Mouse (Mus musculus): ENCODE results near the gene Impg2.

Gene Impg2

DNA sequence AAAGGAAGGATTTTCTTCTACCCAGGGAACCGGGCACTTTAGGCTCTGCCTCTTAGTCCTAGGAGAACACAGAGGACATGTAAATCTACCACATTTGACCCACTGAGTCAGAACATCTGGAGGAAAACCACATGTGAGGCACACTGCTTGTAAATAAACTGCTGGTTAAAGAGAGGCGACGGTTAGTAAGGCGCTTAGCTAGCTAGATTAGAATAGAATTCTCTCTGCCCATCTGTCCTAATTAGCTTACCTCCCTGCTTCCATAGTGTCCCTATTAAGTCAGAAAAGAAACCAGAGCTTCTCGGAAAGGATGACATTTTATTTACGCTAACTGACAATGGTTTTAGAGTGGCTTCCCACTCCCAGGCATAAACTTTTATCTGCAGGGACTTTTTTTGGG lies at the start of gene Impg2:
Gene Impg2 (plus strand): TSS at position 263 of the 400 bp plus-strand sequence.
- no peak for DNase-seq (ENCODE audit: low spot score)

DNA sequence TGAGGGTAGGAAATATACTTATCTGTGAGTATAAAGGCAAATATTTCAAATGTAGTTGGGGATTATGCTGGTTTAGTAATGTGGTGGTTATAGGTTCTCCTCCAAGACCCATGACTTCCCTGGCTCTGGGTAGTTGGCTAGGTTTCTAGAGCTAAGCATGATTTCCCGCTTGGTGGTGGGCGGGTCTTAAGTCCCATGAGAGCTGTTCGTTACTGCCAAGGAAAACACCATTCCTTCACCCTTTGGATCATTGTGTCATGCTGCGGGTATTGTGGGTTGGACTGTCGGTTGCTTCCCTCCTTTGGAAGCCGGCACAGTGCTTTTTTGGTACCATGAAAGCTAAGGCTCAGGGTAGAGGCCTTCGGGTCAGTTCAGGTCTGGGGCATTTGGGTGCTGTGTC lies 40.6 kb upstream of the Impg2 start:
- DNase-seq (ENCODE audit: low spot score): no peak

DNA sequence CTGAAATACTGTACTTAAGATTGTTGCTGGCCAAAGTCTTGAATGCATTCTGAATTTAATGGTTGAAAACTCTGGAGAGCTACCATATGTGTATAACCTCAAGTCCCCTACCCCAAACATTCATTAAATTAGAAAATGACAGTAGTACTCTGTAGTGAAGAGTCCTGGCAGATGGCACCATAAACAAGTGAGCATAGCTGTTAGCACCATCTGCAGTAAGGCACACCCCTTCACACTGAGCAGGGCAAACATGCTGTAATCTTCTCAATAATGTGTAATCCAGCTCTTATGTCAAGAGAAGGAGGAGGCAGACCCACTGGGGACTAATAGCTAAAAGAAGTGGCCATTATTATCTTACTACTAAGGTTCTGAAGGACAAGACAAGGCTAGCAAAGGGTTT lies 33.9 kb upstream of the Impg2 start:
- no peak for DNase-seq (ENCODE audit: low spot score)

DNA sequence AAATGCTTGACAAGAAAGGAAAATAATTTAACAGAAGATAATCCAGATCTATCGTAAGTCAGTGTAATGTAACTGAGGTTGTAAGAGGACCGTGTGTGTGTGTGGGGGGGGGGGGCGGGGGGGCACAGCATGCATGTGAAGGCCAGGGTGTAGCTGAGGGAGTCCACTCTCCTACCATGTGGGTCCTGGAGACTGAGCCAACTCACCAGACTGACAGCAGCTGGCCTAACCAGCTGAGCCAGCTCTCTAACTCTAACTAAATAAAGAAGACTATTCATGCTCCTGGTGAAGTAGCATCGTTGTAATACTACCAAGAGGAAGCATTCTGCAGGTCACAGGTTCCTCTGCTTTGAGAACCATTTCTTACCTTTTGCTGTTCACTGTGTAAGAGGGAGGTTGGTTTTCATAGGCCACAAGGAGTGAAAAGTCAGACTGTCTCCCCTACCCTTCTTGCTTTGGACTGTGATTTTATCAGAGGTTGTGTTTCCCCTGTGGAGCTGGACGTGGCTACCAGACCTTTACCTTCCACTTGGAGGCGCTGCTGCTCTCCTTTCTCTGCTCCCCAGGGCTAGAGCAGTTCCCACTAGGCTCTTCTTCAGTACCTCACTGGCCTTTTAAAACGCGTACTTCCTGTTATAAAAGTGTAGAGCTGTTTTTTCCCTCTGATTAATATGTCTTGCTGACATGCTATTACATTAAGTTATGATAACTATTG lies 28.1 kb upstream of the Impg2 start:
- peak; percentile 54 for DNase-seq (ENCODE audit: low spot score)

DNA sequence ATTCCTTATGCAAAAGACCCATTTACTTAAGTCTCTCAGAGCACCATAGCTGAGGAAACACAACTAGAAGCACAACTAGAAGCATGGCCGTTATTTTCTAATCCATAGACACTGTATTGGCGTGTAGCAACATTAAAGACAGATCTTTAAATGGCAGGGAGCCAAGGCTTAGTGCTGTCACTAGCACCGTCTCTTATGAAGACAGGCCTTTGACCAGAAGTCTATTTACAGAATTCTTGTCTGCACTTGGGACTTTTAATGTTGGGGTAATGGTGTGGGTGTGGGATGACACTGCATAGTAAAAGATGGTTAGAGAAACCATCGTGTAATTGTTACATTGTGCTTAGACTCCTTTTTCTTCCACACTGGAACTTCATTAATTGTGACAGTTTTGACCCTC lies 17.2 kb upstream of the Impg2 start:
- no peak for DNase-seq (ENCODE audit: low spot score)

DNA sequence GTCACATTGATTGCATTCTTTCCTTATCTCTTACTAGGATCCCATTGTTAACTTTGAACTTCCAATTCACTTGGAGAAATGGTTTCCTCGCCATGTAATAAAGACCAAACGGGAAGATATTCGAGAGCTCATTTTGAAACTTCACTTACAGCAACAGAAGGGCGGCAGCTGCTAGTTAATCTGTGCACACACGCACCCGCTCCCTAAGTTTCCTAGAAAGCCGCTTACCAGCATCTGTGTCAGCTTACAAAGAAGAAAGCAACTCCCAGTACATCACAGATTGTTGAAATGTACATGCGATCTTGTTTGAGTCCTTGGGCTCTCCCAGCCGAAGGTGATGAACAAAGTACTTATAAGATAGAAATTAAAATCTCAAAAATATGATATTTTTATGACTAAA lies 15.9 kb upstream of the Impg2 start:
- DNase-seq (ENCODE audit: low spot score): no peak

DNA sequence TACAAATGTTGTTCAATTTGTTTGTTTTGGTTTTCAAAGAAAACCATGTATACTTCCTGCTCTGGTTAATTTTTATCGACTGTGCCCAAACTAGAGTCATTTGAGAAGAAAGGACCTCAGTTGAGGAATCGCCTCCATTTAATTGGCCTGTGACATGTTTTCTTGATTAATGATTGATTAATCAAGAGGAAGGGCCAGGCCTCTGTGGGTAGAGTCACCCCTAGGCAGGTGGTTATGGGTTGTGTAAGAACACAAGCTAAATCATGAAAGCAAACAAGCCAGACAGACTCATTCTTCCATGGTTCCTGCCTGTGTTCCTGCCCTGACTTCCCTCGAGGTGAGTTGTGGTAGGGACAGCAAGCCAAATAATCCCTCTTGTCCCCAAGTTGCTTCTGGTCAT lies 8.6 kb downstream of the Impg2 start:
- DNase-seq (ENCODE audit: low spot score): no peak

DNA sequence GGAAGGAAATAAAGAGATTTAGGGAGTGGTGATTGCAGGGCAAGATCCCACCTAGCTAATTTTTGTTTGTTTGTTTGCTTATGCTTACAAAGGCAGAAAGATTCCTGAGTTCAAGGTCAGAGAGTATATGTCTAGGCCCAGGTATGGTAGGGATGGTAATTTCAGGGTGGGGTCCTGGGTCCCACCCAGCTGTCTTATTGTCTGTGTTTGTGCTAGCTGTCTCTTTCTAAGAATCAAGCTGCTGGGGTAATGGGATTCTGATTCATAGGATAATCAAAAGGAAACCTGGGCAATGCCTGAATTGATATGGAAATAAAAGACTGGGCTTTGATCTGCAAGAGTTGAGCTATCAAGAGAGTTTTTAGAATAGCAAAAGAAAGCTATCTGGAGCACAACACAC lies 23.6 kb downstream of the Impg2 start:
- no peak for DNase-seq (ENCODE audit: low spot score)

DNA sequence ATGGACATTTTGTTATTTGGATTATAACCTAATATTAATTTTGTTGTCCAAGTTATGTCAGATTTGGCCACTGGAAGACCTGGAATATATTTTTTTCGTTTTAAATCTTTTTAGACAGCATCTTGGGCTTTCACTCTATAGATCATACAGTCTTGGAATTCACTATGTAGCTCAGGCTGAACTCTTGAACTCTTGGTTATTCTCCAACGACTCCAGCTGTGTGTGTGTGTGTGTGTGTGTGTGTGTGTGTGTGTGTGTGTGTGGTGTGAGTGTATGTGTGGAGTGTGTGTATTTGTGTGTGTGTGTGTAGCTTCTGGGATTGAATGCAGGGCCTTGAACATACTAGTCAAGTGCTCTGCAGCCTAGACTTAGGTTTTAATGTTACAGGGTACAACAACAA lies 25.3 kb downstream of the Impg2 start:
- DNase-seq (ENCODE audit: low spot score): no peak

DNA sequence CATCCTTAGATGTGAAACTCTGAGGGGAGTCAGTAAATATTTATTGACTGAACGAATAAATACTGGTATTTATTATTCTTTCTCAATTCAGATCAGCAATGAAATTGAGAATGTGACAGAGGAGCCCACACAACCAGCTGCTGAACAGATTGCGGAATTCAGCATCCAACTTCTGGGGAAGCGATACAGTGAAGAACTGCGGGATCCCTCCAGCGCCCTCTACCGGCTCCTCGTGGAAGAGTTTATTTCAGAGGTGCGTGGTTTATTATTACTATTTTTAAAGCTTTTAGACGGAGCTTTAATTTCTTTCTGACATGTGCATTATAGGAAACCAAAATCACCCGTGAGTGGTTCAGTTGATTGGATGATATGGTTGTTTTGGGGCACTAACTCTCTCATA lies 27.2 kb downstream of the Impg2 start:
- DNase-seq (ENCODE audit: low spot score): peak; percentile 52

DNA sequence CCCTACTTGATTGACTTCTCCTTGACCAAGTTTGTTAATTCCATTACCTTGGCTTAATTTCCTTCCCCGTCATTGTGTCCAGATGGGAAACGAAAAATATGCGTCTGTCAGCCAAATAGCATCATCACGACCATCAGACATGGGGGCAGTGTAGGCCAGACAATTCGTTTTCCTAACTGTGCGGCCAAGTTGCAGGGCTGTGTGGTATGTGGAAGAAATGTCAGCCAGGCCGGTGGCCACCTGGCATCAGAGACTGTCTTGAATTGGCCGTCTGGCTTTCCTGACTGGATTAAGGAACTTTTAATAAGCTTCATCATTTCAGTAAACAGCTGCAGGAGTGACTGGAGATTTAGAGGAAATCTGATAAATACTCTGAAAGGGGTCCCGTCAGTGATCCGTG lies 28.6 kb downstream of the Impg2 start:
- no peak for DNase-seq (ENCODE audit: low spot score)

DNA sequence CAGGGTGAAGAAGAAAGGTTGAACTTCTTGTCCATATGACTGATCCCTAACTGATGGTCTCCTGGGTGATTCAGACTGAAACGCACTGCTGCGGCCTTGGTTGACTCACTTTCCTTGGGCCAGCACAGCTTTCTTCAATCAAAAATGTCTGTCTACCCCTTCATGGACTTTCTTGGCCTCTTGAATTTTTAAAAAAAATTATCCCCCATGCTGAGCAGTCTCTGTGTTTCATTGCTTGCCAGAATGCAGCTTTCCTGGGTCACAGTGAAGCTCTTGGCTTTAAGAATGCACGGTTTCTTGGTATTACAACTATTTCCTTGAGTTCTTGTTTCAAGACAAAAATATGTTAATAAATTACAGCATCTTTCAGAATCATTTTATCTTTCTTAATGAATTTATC lies 41.9 kb downstream of the Impg2 start:
- no peak for DNase-seq (ENCODE audit: low spot score)

DNA sequence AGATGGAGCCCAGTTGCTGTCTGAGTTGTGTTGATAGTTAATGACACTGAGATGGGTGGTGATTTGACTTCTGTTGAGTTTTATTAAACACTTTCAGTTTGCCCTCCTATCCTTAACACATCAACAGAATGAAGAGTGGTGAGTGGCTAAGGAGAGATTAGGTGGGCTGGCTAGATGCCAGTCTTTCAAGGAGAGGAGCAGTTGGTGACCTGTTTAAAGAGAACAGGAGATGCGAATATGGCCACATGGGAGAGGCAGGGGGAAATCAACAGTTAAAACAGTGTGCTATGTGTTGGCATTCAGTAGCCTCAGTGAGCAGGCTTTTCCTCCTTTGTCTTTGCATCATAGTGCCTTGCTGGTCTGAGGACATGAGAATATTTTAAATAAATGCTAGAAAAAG lies 69.8 kb downstream of the Impg2 start:
- no peak for DNase-seq (ENCODE audit: low spot score)

DNA sequence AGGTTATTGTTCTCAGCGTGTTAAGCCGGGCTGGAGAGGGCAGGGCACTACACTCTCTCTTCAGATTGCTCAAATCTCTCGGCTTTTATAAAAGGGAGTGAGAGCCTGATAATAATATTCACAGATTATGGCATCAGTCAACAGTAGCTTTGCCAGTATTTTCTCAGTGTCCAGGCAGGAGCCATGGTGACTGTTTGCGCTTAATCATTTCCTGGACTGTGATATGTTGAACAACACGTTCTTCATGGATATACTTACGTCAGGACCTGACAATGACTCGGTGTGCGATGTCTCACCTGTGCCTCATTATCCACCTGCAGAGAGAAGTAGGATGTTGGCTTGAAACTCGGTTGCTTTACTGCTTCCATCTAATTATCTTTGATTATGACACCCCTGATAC lies 74.9 kb downstream of the Impg2 start:
- DNase-seq (ENCODE audit: low spot score): no peak

DNA sequence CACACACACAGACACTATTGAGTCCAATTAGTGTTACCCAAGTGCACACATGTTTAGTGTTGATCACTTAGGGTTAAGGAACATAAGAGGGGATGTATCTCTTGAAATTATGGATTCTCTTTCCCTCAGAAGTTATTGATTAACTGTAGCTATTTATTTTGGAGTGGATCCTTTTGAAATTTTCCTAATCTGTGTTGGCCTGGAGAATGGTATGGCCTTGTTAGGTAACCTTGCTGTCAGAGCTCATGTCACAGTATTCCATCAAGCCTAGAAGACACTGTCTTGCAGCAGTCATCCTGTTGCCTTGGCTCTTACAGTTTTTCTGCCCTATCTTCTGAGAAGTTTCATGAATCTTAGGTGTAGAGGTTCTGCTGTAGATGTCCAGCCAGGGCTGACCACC lies 75.6 kb downstream of the Impg2 start:
- no peak for DNase-seq (ENCODE audit: low spot score)

DNA sequence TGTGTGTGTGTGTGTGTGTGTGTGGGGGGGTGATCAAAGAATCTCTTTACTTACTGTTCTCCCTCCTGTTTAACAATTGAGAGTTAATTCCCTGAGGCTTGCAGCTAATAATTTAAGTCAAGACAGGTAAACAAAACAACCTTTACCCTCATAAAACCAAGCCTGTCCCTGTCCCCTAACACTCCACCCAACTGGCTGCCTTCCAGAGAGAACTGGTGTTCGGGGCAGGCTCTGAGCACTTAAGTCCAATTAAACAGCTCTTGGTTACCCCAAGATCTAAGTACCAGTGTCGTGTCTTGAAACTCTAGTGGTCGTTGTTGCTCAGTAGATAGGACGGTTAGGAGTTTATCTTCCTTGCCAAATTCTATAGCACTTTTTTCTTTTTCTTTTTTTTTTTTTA lies 77.2 kb downstream of the Impg2 start:
- no peak for DNase-seq (ENCODE audit: low spot score)

DNA sequence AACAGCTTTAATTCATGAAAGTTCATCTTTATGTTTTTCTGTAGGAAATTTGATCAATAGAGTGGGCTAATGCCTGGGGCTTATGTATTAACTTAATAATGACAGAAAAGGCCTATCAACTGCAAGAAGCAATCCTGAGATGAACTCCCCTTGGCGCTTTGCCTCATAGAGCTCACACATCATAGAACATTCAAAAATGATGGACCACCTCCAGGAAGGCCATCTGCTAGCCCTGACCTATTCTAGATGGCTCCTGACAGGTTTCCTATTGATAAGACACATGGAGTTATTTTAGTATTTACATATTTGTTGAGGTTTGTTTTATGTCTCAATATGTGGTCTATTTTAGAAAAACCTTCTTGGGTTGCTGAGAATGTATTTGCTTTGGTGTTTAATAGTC lies 79.2 kb downstream of the Impg2 start:
- no peak for DNase-seq (ENCODE audit: low spot score)

DNA sequence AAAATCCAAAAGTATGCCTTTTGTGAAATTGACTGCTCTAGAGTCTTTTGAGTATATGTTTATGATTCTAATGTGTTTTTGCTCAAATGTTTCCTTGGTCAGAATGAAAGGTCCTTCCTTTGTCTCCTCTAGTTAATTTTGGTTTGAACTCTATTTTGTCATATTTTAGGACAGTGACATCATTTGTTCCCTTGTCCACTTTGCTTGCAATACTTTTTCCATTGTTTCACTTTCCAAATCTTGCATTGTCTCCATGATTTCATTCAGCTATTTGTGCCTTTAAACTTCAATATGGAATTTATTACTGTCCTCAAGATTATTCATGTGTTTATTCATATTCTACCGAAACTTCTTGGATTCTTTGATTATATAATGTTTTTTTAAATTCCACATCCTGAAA lies 79.8 kb downstream of the Impg2 start:
- DNase-seq (ENCODE audit: low spot score): no peak

DNA sequence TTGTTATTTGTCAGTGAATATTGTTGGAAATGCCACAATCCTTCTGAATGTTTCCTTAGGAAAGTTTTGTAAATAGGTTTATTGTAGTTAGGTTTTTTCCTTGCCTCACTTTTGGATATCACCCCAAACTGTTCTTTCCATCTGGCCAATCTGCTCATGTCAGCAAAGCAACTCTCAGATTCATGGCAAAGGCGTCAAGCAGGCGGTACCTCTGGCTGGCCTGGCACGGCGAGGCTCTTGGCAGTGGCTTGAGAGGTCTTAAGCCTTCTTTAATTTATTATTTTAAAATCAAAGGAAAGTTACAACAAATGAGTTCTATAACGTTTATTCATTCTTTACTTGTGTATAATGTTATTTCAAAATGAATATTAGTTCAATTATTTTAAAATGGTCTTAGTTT lies 82.0 kb downstream of the Impg2 start:
- no peak for DNase-seq (ENCODE audit: low spot score)

DNA sequence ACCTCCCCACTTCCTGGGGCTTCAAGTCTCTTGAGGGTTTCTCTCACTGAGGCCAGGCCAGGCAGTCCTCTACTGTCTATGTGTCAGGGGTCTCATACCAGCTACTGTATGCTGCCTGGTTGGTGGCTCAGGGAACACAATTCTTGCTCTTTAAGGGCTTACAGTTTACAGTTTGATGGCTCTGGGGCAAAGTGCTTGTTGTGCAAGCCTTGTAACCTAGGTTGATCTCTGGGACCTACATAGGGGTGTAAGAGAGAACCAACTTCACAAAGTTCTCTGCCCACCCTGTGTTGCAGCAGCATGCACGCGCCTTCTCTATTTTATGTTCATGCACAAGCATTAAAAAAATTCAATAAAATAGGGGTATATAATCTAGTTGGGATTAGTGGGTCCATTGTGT lies 82.9 kb downstream of the Impg2 start:
- no peak for DNase-seq (ENCODE audit: low spot score)

DNA sequence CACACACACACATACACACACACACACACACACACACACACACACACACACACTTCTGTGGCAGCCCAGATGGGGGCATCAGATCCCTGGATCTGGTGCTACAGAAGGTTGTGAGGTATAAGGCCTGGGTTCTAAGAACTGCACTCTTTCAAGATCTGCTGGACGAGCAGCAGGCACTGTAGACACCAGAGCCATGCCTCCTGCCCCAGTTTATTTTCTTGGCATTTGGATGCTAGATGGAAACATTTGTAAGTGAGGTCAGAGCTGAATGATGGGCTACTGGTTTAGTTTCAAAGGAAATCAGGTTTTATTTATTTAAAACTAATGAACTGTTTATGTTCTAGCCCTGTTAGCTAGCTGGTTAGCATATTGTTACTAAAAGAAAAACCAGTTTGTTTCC lies 90.8 kb downstream of the Impg2 start:
- DNase-seq (ENCODE audit: low spot score): no peak

DNA sequence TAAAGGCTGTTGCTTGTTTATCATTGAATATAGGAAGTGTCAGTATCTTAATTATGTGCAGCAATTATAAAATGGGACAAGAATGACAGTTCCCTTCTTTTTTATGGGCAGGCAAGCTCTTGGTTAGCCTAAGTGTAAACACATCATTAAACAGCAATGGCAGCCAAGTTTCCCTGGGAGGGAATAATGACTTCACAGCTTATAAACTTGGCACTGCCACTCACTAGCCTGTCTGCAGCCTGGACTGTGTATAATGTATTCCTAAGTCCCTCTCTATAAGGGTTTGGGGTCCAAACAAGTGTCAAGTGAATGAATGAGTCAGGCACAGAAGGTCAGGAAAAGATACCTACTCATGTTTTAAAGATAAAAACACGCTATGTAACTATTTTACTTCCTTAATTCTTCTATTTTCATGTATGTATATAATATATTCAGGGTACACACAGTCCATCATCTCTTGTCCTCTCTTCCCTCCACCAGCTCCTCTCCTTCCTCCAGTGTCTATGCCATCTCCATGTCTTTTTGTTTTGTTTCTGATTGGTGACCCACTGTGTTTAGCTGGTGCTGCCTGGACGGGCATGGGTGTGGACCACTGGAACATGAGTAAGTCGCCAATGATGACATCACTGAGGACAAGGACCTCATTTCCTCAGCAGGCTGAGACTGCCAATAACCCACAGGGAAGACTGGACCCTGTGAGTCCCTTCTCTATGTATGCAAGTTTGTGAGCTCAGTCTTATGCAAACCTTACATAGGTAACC lies 92.0 kb downstream of the Impg2 start:
- DNase-seq (ENCODE audit: low spot score): no peak

DNA sequence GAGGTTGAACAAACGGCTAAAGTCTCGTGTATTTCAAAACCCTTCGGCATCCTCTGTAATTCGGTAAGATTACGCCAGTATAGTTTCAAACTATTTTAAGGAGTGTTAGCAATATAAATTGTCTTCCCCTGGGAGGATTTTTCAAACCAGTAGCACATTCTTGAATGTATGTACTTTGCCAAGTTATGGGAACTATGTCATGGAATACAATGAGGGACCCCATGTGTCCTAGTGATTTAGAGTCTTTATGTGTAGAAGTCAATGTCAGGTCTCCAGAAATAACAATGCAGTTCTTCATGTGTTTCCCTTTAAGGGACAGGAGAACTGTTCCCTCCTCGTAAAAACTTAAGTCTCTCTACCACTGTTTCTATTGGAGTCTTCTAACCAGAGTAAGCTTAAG lies 94.1 kb downstream of the Impg2 start:
- DNase-seq (ENCODE audit: low spot score): no peak

DNA sequence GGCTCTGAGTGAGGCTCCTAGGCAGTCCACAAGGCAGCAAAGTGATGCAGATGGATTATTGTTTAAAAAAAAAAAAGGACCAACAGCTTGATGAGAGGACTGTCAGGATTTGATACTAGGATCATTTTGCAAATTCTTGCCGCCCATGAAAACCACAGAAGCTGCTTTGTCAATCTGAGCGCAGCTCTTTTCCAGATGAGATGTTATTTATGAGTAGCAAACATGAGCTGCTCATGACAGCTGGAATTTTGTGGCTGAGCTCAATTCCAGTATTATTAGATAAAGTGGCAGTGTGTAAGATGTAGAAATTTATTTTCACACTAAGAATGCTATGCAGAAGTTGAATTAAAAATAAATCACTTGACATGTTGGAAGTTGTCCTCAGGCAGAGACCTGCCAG lies 94.7 kb downstream of the Impg2 start:
- DNase-seq (ENCODE audit: low spot score): no peak

All from testis, postnatal 10 days (tissue).